Mouse (Mus musculus): Measurements from ENCODE around the gene Slc37a4.

GRCm38 (mm10) chr9:44435747-44436146, 39.1 kb downstream of the Slc37a4 start:
- TF ChIP-seq EP300 (IDR thresholded peaks at IDR 0.05; ENCODE audit: insufficient read depth, low read depth, low read length) = no peak
- TF ChIP-seq POLR2A (IDR thresholded peaks at IDR 0.05; ENCODE audit: insufficient read depth, low read depth, low read length) = no peak
